Mouse (Mus musculus) monocyte, adult 5-6 weeks (primary cell): ENCODE measurements around the gene Clip2. TPM values are rescaled to one million over a fixed set of nuclear protein-coding genes. Genes with fewer than 3 reads are reported as not detected.

ENCODE experiments used
- ATAC-seq: fragments of 153-309, 156-312 bp; replicated peaks from 2 replicates; pipeline ENCODE4 v1.8.0; 2017; ENCODE audit warnings: mild to moderate bottlenecking; ENCODE audit not compliant: low TSS enrichment, insufficient number of reproducible peaks, severe bottlenecking, poor library complexity, low FRiP score
- total RNA-seq: library from RNA; stranded (forward); fragments of 200-1000, 200-491, 200-594 nt; gene quantifications from 3 replicates; pipeline ENCODE4 v1.2.3, GENCODE M21; 2017

Gene Clip2
- 18.2 to 30.1 TPM (median 20.4 TPM) in 3 replicates for total RNA-seq

GRCm38 (mm10) chr5:134552110-134552972, at the start of gene Clip2:
TSS of gene Clip2 (minus strand) at chr5:134552434.
- ATAC-seq = peak; percentile 91

DNA sequence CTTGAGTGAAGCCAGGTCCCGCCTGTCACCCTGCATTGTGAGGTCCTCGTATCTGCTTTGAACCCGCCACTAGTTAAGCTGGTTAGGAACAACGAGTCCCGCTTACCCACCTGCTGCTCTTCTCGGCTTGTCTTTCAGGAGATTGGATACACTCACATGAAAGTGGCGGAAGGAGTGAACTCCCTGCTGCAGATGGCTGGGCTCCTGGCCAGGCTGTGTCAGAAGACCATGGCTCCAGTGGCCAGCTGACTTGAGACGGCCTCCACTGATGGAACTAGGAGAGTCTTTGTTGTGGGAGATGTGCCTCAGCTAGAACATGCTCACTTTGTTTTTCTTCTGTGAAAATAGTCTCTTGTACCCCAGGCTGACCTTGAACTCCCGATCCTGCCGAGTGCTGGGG, 45.5 kb upstream of the Clip2 start:
- no peak for ATAC-seq

DNA sequence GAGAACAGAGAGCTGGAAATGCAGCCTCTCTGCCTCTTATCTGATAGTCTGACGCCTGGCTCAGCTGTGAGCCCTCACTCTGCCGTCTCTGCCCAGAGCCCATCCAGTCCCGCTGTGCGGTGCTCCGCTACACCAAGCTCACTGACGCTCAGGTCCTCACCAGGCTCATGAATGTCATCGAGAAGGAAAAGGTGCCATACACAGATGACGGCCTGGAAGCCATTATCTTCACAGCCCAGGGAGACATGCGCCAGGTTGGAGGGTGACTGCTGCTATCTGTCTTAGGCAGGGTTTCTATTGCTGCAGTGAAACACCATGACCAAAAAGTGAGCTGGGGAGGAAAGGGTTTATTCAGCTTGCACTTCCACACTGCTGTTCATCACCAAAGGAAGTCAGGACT, 40.9 kb upstream of the Clip2 start:
- ATAC-seq = no peak

GRCm38 (mm10) chr5:134592026-134592581, 39.9 kb upstream of the Clip2 start:
- no peak for ATAC-seq

DNA sequence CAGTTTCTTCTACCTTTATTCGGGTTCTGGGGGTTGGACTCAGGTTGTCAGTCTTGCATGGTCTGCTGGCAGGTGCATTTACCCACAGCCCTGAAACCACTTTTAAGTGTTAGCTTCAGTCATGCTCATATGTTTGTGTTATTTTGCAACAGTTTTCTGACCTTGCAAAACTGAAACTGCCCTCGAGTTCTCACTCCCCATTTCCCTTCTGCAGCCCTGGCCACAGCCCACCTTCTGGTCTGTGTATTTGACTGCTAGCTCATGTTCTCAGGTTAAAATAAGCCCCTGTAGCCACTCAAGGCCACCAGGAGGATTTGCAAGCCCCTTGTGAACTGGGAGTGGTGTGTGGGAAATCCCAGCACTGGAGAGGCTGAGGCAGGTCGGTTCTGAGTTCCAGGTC, 37.7 kb upstream of the Clip2 start:
- no peak; the same call in 1 of the 2 replicates for ATAC-seq

DNA sequence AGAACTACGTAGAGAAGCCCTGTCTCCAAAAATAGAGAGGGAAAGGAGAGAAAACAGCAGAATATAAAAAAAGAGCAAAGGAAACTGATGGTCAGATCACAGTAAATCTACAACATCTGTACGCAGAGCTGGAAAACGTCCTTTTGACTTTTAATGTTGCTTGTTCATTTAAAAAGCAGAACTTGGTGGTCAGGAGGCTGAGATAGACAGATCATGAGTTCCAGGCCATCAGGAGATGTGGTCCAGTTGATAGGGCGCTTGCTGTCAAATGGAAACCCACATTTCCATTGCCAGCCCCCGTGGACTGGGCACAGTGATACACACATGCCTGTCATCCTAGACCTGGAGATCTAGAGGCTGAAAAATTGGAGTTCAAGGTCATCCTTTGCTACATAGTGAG, 32.6 kb upstream of the Clip2 start:
- ATAC-seq = no peak

GRCm38 (mm10) chr5:134583884-134584213, 31.6 kb upstream of the Clip2 start:
- ATAC-seq = no peak

- no peak for ATAC-seq
These were observed 31.0 kb upstream of the Clip2 start for GRCm38 (mm10) chr5:134583006-134583883.

DNA sequence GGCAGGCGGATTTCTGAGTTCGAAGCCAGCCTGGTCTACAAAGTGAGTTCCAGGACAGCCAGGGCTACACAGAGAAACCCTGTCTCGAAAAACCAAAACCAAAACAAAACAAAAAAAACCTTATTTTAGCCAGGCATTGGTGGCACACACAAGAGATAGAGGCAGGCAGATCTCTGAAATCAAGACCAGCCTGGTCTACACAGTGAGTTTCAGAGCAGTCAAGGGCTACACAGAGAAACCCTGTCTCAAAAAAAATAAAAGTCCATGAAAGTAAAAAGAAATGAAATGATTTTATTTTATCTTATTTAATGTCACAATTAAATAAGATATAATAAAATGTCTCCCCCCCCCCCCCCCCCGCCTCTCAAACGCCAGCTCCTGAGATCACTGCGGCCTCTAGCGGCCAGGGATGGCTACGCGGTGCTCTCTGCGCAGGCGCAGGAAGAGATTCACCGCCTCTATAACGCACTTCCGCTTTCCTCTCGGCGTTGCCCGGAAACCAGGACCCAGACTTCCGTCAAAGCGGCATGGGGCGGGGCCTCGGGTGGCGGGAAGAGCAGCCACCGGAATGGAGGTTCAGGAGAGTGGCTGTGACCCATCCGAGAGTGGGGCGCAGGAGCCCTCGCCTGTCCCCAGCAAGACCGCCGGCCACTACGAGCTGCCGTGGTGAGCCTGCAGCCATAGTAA, 30.1 kb upstream of the Clip2 start:
- ATAC-seq = peak; percentile 98

DNA sequence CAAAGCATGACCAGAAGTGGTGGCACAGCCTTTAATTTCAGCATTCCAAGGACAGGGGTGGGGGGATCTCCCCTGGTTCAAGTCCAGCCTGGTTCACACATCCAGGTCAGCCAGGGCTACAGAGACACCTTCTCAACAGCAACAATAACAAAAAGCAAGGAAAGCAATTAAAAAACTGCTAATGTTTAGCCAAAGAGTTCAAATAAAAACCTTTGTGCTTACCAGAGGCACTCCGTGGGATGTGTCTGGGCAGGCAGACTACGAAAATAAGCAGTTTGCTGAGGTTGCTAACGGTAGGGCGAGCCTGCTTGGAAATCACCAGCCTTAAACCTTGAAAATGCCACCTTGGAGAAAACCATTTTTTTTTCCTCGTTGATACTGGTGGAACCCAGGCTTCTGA, 28.9 kb upstream of the Clip2 start, which contains the start of gene Rfc2:
Rfc2 (plus strand) TSS at position 221 of the 400 bp plus-strand sequence.
- no peak for ATAC-seq

DNA sequence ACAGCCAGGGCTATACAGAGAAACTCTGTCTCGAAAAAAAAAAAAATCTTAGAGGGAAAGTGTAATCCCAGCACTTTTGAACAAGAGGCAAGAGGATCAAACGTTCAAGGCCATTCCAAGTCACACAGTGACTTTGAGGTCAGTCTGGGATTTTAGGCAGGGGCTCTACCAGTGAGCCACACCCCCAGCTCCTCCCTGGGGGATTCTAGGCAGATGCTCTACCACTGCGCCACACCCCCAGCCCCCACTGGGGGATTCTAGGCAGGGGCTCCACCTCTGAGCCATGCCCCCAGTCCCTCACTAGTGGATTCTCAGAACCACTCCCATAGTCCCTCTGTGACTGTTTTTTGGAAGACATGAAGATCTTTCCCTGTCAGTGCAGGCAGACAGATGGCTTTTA, 26.9 kb upstream of the Clip2 start:
- no peak for ATAC-seq

- ATAC-seq = no peak
These were observed 25.3 kb upstream of the Clip2 start for GRCm38 (mm10) chr5:134577534-134577933.

DNA sequence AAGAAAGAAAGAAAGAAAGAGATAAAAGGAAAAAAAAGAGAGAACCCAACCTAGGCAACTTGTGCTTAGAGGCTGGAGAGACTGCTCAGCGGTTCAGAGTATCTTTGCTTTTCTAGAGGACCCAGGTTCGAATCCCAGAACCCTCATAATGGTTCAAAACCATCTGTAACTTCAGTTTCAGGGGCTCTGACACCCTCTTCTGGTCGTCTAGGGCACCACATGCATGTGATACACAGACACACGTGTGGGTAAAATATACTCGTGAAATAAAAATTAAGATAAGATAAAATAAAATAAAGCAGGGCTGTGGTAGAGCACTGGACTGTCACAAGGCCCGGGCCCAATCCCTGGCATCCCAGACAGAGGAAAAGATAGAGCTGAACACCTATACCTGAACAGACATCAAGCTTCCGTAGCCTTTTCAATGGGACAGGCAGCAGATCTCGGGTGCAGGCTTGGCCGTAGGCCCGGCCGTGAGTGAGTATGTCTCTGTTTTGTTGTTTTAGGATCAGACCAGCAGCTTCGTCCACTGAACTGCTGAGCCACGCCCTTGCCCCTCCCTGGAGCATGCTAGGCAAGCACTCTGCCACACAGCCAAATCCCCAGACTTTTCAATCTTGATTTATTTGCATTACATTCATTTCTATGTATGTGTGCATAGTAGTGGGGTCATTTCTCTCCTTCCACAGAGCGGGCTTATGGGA, 24.4 kb upstream of the Clip2 start:
- no peak for ATAC-seq

DNA sequence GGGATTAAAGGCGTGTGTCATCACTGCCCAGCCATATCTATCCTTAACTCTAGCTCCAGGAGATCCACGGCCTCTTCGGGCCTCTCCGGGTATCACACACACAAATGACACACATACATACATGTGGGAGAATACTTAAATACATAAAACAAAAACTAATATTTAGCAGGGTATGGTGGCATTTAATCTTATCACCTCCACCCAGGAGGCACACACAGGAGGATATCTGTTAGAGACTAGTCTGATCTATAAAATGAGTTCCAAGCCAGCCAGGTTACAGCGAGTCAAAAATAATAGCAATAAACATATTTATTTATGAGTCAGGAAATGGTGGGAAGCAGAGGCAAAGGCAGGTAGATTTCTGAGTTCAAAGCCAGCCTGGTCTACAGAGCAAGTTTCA, 23.6 kb upstream of the Clip2 start:
- ATAC-seq = no peak

GRCm38 (mm10) chr5:134572508-134573214, 20.4 kb upstream of the Clip2 start:
- 0 out of 2 replicates have a peak, but pooled peaks have one; percentile 23 for ATAC-seq

GRCm38 (mm10) chr5:134571730-134572507, 19.7 kb upstream of the Clip2 start:
- peak; percentile 57 for ATAC-seq

- no peak for ATAC-seq
These were observed 16.8 kb upstream of the Clip2 start for GRCm38 (mm10) chr5:134568964-134569491.
